Mouse (Mus musculus): ENCODE measurements around the gene Fcer1g. TPM values are rescaled to one million over a fixed set of nuclear protein-coding genes. Genes with fewer than 3 reads are reported as not detected.

The Fcer1g gene
- polyA plus RNA-seq, 1 experiment from 2014 or later = 40.7 TPM

DNA sequence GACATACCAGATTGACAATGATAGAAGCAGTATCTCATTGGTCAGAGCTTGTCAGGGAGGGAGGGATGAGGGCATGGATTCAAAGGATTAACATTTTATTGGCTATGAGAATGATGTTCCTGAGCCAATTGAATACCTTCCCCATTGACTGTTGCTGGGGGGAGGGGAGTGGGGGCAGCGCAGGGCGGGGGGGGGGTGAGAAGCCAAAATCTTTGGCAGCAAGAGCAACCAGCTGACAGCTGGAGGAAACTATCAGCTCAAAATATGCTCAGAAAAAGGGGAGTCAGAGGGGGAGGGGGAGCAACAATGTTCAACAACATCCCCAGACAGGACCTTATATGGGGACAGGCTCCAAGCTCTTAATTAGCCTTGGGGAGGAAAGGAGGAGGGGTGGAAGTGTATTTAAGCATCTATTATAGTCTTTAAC is 29.0 kb upstream of the Fcer1g start:
- H3K9ac ChIP-seq = no peak overlapping the region
- peak overlapping the region; percentile 93 for H3K27ac ChIP-seq
- 4% methylated on average over 2 of the region's 2 CpGs for WGBS
- H3K36me3 ChIP-seq = peaks cover 19% of the 10 kb centered on the region
- no peaks in the 10 kb centered on the region for H3K9me3 ChIP-seq
- peak; percentile 79 for ATAC-seq (ENCODE audit: insufficient number of reproducible peaks, insufficient read depth, low FRiP score, low TSS enrichment, low read depth)
- peak overlapping the region; percentile 59 for H3K4me2 ChIP-seq
- no peaks in the 10 kb centered on the region for H3K27me3 ChIP-seq
- peak overlapping the region; percentile 28; the same call in 1 of the 2 replicates for H3K4me3 ChIP-seq
- H3K4me1 ChIP-seq = peaks cover 22% of the 10 kb centered on the region

DNA sequence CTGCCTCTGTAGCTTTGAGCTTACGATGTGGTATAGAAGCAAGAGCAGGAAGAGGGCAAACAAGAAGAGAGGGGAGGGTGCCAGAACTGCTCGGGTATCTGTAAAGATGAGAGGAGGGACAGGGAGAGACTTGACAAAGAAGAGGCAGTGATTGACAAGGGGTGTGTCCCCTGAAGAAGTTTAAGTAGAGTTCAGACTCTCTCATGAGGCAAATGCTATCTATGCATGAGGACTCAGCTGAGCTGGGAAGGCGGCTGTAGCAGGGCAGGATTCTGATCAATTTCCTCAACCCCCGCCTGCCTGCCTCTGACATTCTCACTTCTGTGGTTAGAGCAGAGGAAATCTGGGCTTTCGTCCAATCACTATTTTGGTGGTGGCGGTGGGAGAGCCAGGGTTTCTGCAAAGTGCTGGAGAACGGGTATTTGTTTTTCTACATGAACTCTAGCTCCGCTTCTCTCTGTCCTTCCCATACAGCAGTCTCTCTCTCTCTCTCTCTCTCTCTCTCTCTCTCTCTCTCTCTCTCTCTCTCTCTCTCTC is 28.5 kb upstream of the Fcer1g start:
- ATAC-seq (ENCODE audit: insufficient number of reproducible peaks, insufficient read depth, low FRiP score, low TSS enrichment, low read depth) = peak; percentile 77
- Histone ChIP-seq H3K27me3 (no peaks in the 10 kb centered on the region), H3K4me3 (peak overlapping the region; percentile 28), H3K27ac (peak overlapping the region; percentile 93), H3K9me3 (no peaks in the 10 kb centered on the region), H3K9ac (0 out of 2 replicates have a peak overlapping the region, but pooled peaks have one; percentile 46), H3K4me1 (peaks cover 26% of the 10 kb centered on the region), H3K4me2 (peak overlapping the region; percentile 59), H3K36me3 (peaks cover 24% of the 10 kb centered on the region)
- 2% methylated on average over 8 of the region's 8 CpGs for WGBS

DNA sequence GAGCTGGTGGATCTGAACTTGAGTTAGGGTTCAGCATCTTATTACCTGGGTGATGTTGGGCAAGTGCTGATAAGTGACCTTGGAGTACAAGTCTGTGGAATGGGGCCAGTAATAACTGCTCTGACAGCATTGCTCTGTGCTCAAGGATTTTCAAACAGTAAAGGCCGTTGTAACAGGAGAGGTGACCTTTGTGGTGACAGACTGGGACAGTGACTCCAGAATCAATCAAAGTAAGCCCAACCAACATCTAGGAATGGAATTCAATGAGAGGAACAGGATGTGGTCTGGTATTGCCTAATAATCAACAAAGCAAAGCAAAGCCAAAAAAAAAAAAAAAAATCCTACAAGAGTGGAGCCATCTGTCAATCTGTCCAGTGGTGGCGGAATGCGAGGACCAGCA is 26.2 kb upstream of the Fcer1g start:
- Histone ChIP-seq H3K9ac (no peak overlapping the region), H3K27ac (no peak overlapping the region), H3K36me3 (peaks cover 45% of the 10 kb centered on the region), H3K4me3 (no peak overlapping the region), H3K4me1 (peaks cover 26% of the 10 kb centered on the region), H3K9me3 (no peaks in the 10 kb centered on the region), H3K4me2 (no peak overlapping the region), H3K27me3 (no peaks in the 10 kb centered on the region)
- ATAC-seq (ENCODE audit: insufficient number of reproducible peaks, insufficient read depth, low FRiP score, low TSS enrichment, low read depth) = no peak
- 80% methylated on average over 3 of the region's 3 CpGs for WGBS

GRCm38 (mm10) chr1:171258921-171259320 is 24.8 kb upstream of the Fcer1g start:
- Histone ChIP-seq H3K9ac (no peak overlapping the region), H3K9me3 (no peaks in the 10 kb centered on the region), H3K36me3 (peaks cover 56% of the 10 kb centered on the region), H3K27ac (no peak overlapping the region), H3K4me1 (peaks cover 27% of the 10 kb centered on the region), H3K4me2 (no peak overlapping the region), H3K4me3 (no peak overlapping the region), H3K27me3 (no peaks in the 10 kb centered on the region)
- ATAC-seq (ENCODE audit: insufficient number of reproducible peaks, insufficient read depth, low FRiP score, low TSS enrichment, low read depth) = no peak
- WGBS = 88% methylated on average over 17 of the region's 17 CpGs

GRCm38 (mm10) chr1:171257781-171258180 is 23.6 kb upstream of the Fcer1g start:
- Histone ChIP-seq H3K4me1 (peaks cover 32% of the 10 kb centered on the region), H3K36me3 (peaks cover 67% of the 10 kb centered on the region), H3K4me2 (no peak overlapping the region), H3K4me3 (no peak overlapping the region), H3K9ac (no peak overlapping the region), H3K27ac (no peak overlapping the region), H3K9me3 (no peaks in the 10 kb centered on the region), H3K27me3 (no peaks in the 10 kb centered on the region)
- no peak for ATAC-seq (ENCODE audit: insufficient number of reproducible peaks, insufficient read depth, low FRiP score, low TSS enrichment, low read depth)
- 86% methylated on average over 9 of the region's 9 CpGs for WGBS

DNA sequence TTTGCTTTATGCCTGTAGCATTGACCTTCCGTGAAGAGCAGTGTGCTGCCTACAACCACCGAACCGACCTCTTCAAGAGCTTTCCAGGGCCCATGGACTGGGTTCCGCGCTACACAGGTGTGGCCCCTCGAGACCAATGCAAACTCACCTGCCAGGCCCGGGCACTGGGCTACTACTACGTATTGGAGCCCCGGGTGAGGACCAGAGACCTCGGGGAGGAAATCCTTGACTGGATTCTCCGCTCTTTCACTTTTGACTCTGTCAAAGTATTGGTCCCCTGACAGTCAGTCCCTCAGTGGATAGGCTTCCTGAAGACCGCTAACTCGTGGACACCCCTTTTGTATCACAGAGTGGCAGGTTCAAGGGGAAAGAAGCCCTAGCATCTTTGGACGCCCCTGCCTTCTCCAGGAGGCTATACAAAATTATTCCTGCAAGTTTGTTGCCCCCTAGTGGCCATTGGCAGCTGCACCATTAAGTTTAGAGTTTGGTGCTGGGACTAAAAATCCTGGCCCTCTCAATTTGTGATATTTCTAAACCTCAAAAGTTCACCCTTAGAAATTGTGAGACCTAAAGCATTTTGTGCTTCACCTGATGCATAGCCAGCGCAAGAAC is 22.9 kb upstream of the Fcer1g start:
- Histone ChIP-seq H3K27ac (no peak overlapping the region), H3K36me3 (peaks cover 67% of the 10 kb centered on the region), H3K4me3 (no peak overlapping the region), H3K9ac (no peak overlapping the region), H3K4me2 (no peak overlapping the region), H3K4me1 (peaks cover 32% of the 10 kb centered on the region), H3K9me3 (no peaks in the 10 kb centered on the region), H3K27me3 (no peaks in the 10 kb centered on the region)
- no peak for ATAC-seq (ENCODE audit: insufficient number of reproducible peaks, insufficient read depth, low FRiP score, low TSS enrichment, low read depth)
- 72% methylated on average over 15 of the region's 15 CpGs for WGBS

DNA sequence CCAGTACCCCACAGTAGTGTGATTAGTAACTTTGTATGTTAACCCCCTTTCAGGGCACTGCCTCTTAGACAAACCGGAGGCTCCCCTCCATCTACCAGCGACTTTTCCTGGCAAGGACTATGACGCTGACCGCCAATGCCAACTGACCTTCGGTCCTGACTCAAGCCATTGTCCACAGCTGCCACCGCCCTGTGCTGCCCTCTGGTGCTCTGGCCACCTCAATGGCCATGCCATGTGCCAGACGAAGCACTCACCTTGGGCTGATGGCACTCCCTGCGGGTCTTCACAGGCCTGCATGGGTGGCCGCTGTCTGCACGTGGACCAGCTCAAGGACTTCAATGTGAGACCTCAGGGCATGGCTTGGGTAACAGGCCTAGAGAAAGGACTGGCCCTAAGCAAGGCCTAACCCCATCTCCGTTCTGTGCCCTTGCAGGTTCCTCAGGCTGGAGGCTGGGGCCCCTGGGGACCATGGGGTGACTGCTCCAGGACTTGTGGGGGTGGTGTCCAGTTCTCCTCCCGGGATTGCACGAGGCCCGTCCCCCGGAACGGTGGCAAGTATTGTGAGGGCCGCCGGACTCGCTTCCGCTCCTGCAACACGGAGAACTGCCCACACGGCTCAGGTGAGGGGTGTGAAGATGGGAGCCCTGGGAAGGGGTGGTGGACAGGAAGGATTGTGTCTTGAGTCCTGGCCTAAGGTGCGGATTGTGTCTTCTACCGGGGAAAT is 22.1 kb upstream of the Fcer1g start:
- Histone ChIP-seq H3K36me3 (peaks cover 67% of the 10 kb centered on the region), H3K4me2 (no peak overlapping the region), H3K27me3 (no peaks in the 10 kb centered on the region), H3K9me3 (no peaks in the 10 kb centered on the region), H3K27ac (no peak overlapping the region), H3K4me3 (no peak overlapping the region), H3K9ac (no peak overlapping the region), H3K4me1 (peaks cover 34% of the 10 kb centered on the region)
- ATAC-seq (ENCODE audit: insufficient number of reproducible peaks, insufficient read depth, low FRiP score, low TSS enrichment, low read depth) = no peak
- 90% methylated on average over 24 of the region's 24 CpGs for WGBS

GRCm38 (mm10) chr1:171252415-171252814 is 18.2 kb upstream of the Fcer1g start:
- no peak for ATAC-seq (ENCODE audit: insufficient number of reproducible peaks, insufficient read depth, low FRiP score, low TSS enrichment, low read depth)
- Histone ChIP-seq H3K9ac (peak overlapping the region; percentile 73), H3K36me3 (peaks cover 41% of the 10 kb centered on the region), H3K9me3 (no peaks in the 10 kb centered on the region), H3K27ac (peak overlapping the region; percentile 96), H3K4me1 (peaks cover 65% of the 10 kb centered on the region), H3K27me3 (no peaks in the 10 kb centered on the region), H3K4me3 (peak overlapping the region; percentile 52), H3K4me2 (peak overlapping the region; percentile 84)
- 33% methylated on average over 17 of the region's 17 CpGs for WGBS

DNA sequence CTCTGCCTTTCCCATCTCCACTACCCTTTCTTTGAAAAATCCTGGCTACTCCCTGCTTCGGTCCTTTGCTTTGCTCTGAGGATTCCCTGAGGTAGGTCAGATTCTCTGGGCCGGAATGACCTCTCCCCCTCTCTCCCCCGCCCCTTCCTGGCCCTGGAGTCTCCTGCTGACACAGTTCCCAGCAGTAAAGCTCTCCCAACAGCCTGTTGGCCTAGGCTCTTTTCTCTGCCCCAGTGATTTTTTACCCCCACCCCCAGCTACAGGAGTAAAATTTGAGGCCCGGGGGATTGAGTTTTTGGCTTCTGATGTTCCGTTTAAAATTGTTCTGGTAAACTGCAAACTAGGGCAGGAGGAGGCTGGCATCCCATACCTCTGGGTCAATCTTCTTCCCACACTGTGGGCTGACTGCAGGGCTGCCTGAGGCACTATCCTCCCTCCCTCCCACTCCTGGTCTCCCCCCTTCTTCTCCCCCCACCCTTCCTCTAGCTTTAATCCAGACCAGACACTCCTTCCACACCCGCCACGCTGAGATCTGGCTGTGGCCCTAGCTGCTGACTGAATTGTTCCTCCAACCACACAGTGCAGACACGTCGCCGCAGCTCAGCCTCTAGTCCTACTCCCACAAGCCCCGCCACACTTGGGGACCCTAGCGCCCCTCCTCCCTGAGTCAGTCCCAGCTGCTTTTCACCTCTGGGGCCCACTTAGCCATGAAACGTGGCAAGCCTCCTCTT is 17.6 kb upstream of the Fcer1g start:
- 2% methylated on average over 13 of the region's 13 CpGs for whole genome bisulfite sequencing
- H3K4me1 ChIP-seq = peaks cover 67% of the 10 kb centered on the region
- peak; percentile 50 for ATAC-seq (ENCODE audit: insufficient number of reproducible peaks, insufficient read depth, low FRiP score, low TSS enrichment, low read depth)

GRCm38 (mm10) chr1:171250680-171251593 is 16.8 kb upstream of the Fcer1g start, which contains the start of gene Ndufs2:
TSS of gene Ndufs2 (minus strand) at chr1:171251388.
- Histone ChIP-seq H3K36me3 (peaks cover 28% of the 10 kb centered on the region), H3K9ac (peak within 1 kb of the TSS; percentile 73), H3K4me2 (peak within 1 kb of the TSS; percentile 84), H3K27ac (peak within 1 kb of the TSS; percentile 96), H3K4me3 (peak within 1 kb of the TSS; percentile 52), H3K9me3 (no peaks in the 10 kb centered on the region), H3K4me1 (peaks cover 72% of the 10 kb centered on the region), H3K27me3 (no peaks in the 10 kb centered on the region)
- WGBS = 5% methylated on average over 26 of the region's 26 CpGs
- ATAC-seq (ENCODE audit: insufficient number of reproducible peaks, insufficient read depth, low FRiP score, low TSS enrichment, low read depth) = no peak

More for the DNA sequence above, 17.6 kb upstream of the Fcer1g start:
- peak overlapping the region; percentile 73 for H3K9ac ChIP-seq
- H3K27me3 ChIP-seq = no peaks in the 10 kb centered on the region
- peaks cover 36% of the 10 kb centered on the region for H3K36me3 ChIP-seq
- H3K9me3 ChIP-seq = no peaks in the 10 kb centered on the region
- H3K4me2 ChIP-seq = peak overlapping the region; percentile 84
- peak overlapping the region; percentile 52 for H3K4me3 ChIP-seq
- peak overlapping the region; percentile 96 for H3K27ac ChIP-seq
